Mouse (Mus musculus) gastrocnemius, postnatal 14 days (tissue): ENCODE measurements around the gene Dbn1. TPM values are rescaled to one million over a fixed set of nuclear protein-coding genes. Genes with fewer than 3 reads are reported as not detected.
A peak's percentile ranks its signal among the peaks of the same experiment; 100 is the strongest.

Source experiments
- DNase-seq: peaks from one replicate; pipeline ENCODE4 v3.0.0; 2021; ENCODE audit warnings: mixed read lengths
- intact Hi-C: fragments of 180-260 bp; cut with DNase I; formaldehyde crosslinking; loops from one replicate; pipeline ENCODE4 v1.15.1; 2025; ENCODE audit warnings: low total_unique reads
- total RNA-seq, 2 experiments: library from RNA; stranded (reverse); gene quantifications; 2 replicates each; pipeline ENCODE4 v1.2.3; 2021

Dbn1 gene
- total RNA-seq, 2 experiments from 2014 or later: 31.3 to 37.5 TPM

- peak; percentile 75 for DNase-seq
- intact Hi-C loops: loop anchor here (5.0 kb wide), 1 partner anchor 35 kb away; no protein-coding TSS in a partner anchor
These were observed 24.6 kb upstream of the Dbn1 start for GRCm38 (mm10) chr13:55512379-55513031.

- intact Hi-C loops: loop anchor here (5.0 kb wide), 1 partner anchor 34 kb away; no protein-coding TSS in a partner anchor
- DNase-seq: no peak
These were observed 23.6 kb upstream of the Dbn1 start for GRCm38 (mm10) chr13:55511492-55511861.

GRCm38 (mm10) chr13:55510668-55511491, 23.0 kb upstream of the Dbn1 start:
- intact Hi-C loops: loop anchor here (5.0 kb wide), 1 partner anchor 34 kb away; no protein-coding TSS in a partner anchor
- peak; percentile 90 for DNase-seq

GRCm38 (mm10) chr13:55510332-55510667, 22.4 kb upstream of the Dbn1 start:
- DNase-seq: no peak
- intact Hi-C loops: loop anchor here (5.0 kb wide), 1 partner anchor 33 kb away; no protein-coding TSS in a partner anchor

GRCm38 (mm10) chr13:55508531-55508930, 20.6 kb upstream of the Dbn1 start:
- no peak for DNase-seq
- intact Hi-C loops: no loop called here

GRCm38 (mm10) chr13:55507877-55508276, 20.0 kb upstream of the Dbn1 start:
- DNase-seq: no peak
- intact Hi-C loops: no loop called here

- intact Hi-C loops: no loop called here
- DNase-seq: peak; percentile 76
These were observed 18.8 kb upstream of the Dbn1 start for GRCm38 (mm10) chr13:55506697-55507096.

GRCm38 (mm10) chr13:55505810-55506209, 17.9 kb upstream of the Dbn1 start:
- intact Hi-C loops: no loop called here
- DNase-seq: no peak

GRCm38 (mm10) chr13:55504390-55504789, 16.5 kb upstream of the Dbn1 start:
- intact Hi-C loops: no loop called here
- DNase-seq: no peak

GRCm38 (mm10) chr13:55502405-55502804, 14.5 kb upstream of the Dbn1 start:
- intact Hi-C loops: no loop called here
- DNase-seq: no peak

GRCm38 (mm10) chr13:55500575-55500974, 12.7 kb upstream of the Dbn1 start:
- DNase-seq: no peak
- intact Hi-C loops: no loop called here

GRCm38 (mm10) chr13:55498906-55499305, 11.0 kb upstream of the Dbn1 start:
- no peak for DNase-seq
- intact Hi-C loops: no loop called here

- intact Hi-C loops: no loop called here
- no peak for DNase-seq
These were observed 8.8 kb upstream of the Dbn1 start for GRCm38 (mm10) chr13:55496661-55497060.

GRCm38 (mm10) chr13:55495702-55496101, 7.8 kb upstream of the Dbn1 start:
- no peak for DNase-seq
- intact Hi-C loops: no loop called here

- DNase-seq: peak; percentile 69
- intact Hi-C loops: no loop called here
These were observed 7.1 kb upstream of the Dbn1 start for GRCm38 (mm10) chr13:55494883-55495621.

- no peak for DNase-seq
- intact Hi-C loops: no loop called here
These were observed 6.3 kb upstream of the Dbn1 start for GRCm38 (mm10) chr13:55494257-55494656.

GRCm38 (mm10) chr13:55486916-55487577, 864 bp downstream of the Dbn1 start:
- DNase-seq: no peak
- intact Hi-C loops: no loop called here

- intact Hi-C loops: no loop called here
- DNase-seq: peak; percentile 69
These were observed 1.7 kb downstream of the Dbn1 start for GRCm38 (mm10) chr13:55486029-55486794.

GRCm38 (mm10) chr13:55484520-55485088, 3.3 kb downstream of the Dbn1 start:
- intact Hi-C loops: no loop called here

More at GRCm38 (mm10) chr13:55484520-55485088, 3.3 kb downstream of the Dbn1 start:
- no peak for DNase-seq
